Mouse (Mus musculus) ES-E14 (cell line): Measurements from ENCODE around the gene Gdf10. TPM values are rescaled to one million over a fixed set of nuclear protein-coding genes. Genes with fewer than 3 reads are reported as not detected.

Source experiments
- DNase-seq: peaks from one replicate; pipeline ENCODE4 v3.0.0-alpha.2; 2013; ENCODE audit warnings: low read depth, low spot score
- H3K27ac ChIP-seq: 2 replicates; pipeline ENCODE4 v1.5.1; 2012; ENCODE audit warnings: low read depth, mild to moderate bottlenecking, low read length, moderate library complexity, mixed read lengths; ENCODE audit not compliant: poor library complexity, insufficient read depth, severe bottlenecking
- H3K36me3 ChIP-seq: 2 replicates; pipeline ENCODE4 v1.6.1; 2012; ENCODE audit warnings: mild to moderate bottlenecking, low read length, moderate library complexity, mixed read lengths; ENCODE audit not compliant: control insufficient read depth, poor library complexity, insufficient read depth, severe bottlenecking
- H3K4me1 ChIP-seq, 2 experiments: fragments of 150-350 bp in 1 of 2; sonication (generic) in 1 of 2; 2 replicates each; pipeline ENCODE4 v1.6.1; 2012; ENCODE audit warnings: low read length in 2 of 2, mild to moderate bottlenecking in 1 of 2, mixed read lengths in 1 of 2; ENCODE audit not compliant: control insufficient read depth in 2 of 2, insufficient read depth in 2 of 2, poor library complexity in 1 of 2
- H3K4me3 ChIP-seq, 2 experiments: fragments of 150-350 bp in 1 of 2; sonication (generic) in 1 of 2; 2 replicates each; pipeline ENCODE4 v1.5.1; 2012; ENCODE audit warnings: low read length in 2 of 2, low read depth in 1 of 2, mild to moderate bottlenecking in 1 of 2, mixed read lengths in 1 of 2; ENCODE audit not compliant: insufficient read depth in 1 of 2, poor library complexity in 1 of 2, severe bottlenecking in 1 of 2
- H3K9ac ChIP-seq: 2 replicates; pipeline ENCODE4 v1.6.1; 2012; ENCODE audit warnings: low read depth, mild to moderate bottlenecking, low read length, mixed read lengths; ENCODE audit not compliant: poor library complexity, insufficient read depth, severe bottlenecking
- H3K9me3 ChIP-seq: fragments of 150-350 bp; sonication (generic); 2 replicates; pipeline ENCODE4 v1.6.1; 2012; ENCODE audit warnings: low read depth, mild to moderate bottlenecking, low read length; ENCODE audit not compliant: control insufficient read depth, insufficient read depth
- CHD2 ChIP-seq: IDR thresholded peaks from 2 replicates; pipeline ENCODE4 v1.6.1; 2014; ENCODE audit warnings: mild to moderate bottlenecking, low read depth, low read length, inconsistent platforms
- HCFC1 ChIP-seq: IDR thresholded peaks from 2 replicates; pipeline ENCODE4 v1.6.1; 2012; ENCODE audit warnings: low read length, inconsistent platforms, borderline replicate concordance; ENCODE audit not compliant: insufficient read depth
- MAFK ChIP-seq: IDR thresholded peaks from 2 replicates; pipeline ENCODE4 v1.6.1; 2014; ENCODE audit warnings: mild to moderate bottlenecking, low read depth, low read length, inconsistent platforms; ENCODE audit not compliant: insufficient read depth
- ZC3H11A ChIP-seq: IDR thresholded peaks from 2 replicates; pipeline ENCODE4 v1.6.1; 2012; ENCODE audit warnings: low read depth, mild to moderate bottlenecking, inconsistent platforms, low read length, borderline replicate concordance
- ZNF384 ChIP-seq: IDR thresholded peaks from 2 replicates; pipeline ENCODE4 v1.6.1; 2012; ENCODE audit warnings: low read depth, low read length, inconsistent platforms
- in situ Hi-C, 2 experiments: fragments of 600-800 bp; cut with MboI; formaldehyde crosslinking; loops; one replicate each; pipeline ENCODE4 v1.15.1; 2025; ENCODE audit warnings: low sequenced_read_pairs in 2 of 2, inconsistent platforms in 1 of 2; ENCODE audit not compliant: unreplicated experiment in 2 of 2
- total RNA-seq: library from RNA; depleted of rRNA; stranded (reverse); fragments of 300-350 nt; gene quantifications from 2 replicates; pipeline ENCODE4 v1.2.3, GENCODE M21; 2012

Gdf10 gene
- total RNA-seq, 1 experiment: not detected

DNA sequence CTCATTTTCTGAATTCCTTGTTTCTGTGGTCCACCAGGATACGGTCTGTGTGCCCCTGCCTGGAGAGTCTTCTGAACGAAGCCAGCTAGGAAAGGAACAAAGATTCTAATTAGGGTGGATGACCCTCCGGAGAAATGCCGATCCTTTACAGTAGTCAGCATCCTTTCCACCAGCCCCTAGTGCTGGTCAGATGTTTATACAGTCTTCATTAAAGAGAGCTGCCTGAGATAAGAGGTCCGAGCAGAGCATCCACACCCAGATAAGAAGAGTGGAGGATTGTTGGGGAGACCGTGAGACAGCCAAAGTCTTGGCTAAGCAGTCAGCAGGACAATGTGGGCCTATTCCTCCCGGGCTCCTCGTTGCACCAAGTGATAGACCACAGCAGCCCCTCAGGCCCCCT, 17.4 kb downstream of the Gdf10 start, which contains the start of gene Gdf2:
TSS of gene Gdf2 (plus strand) at position 301 of the 400 bp plus-strand sequence.
- no peaks in the 10 kb centered on the region for H3K36me3 ChIP-seq
- H3K4me3 ChIP-seq: no peak within 1 kb of the TSS
- no peak within 1 kb of the TSS for H3K27ac ChIP-seq
- H3K9ac ChIP-seq: no peak within 1 kb of the TSS
- DNase-seq: no peak
- in situ Hi-C loops: loop anchor here in 1 of 2 experiments (25.0 kb wide), 1 partner anchor 253 kb away; no protein-coding TSS in a partner anchor
- H3K9me3 ChIP-seq: no peaks in the 10 kb centered on the region
- TF ChIP-seq HCFC1 (no peak), ZC3H11A (no peak), CHD2 (no peak), MAFK (no peak), ZNF384 (no peak)
- H3K4me1 ChIP-seq: no peaks in the 10 kb centered on the region

DNA sequence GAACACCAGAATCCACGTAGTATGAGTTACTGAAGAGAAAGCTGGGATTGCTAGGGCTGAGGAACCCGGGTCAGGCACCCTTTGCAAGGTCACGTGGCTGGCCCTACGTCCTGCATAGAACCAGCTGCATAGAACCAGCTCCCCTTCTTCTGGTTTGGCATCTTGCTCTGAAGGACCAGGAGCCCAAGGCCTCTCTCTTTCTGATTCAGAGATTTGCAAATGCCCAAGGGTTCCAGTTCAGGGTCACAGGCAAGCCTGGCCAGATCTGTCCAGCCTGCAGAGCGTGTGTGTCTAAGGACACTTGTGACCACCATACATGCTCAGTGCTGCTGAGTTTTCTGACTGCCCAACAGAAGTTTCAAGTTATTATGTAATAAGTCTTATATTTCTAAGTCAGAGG, 18.8 kb downstream of the Gdf10 start:
- DNase-seq: no peak
- Histone ChIP-seq H3K4me3 (no peak overlapping the region), H3K27ac (no peak overlapping the region), H3K9me3 (no peaks in the 10 kb centered on the region), H3K36me3 (no peaks in the 10 kb centered on the region), H3K4me1 (no peaks in the 10 kb centered on the region), H3K9ac (no peak overlapping the region)
- TF ChIP-seq ZC3H11A (no peak), HCFC1 (no peak), CHD2 (no peak), MAFK (no peak), ZNF384 (no peak)
- in situ Hi-C loops: loop anchor here in 1 of 2 experiments (25.0 kb wide), 1 partner anchor 255 kb away; no protein-coding TSS in a partner anchor

DNA sequence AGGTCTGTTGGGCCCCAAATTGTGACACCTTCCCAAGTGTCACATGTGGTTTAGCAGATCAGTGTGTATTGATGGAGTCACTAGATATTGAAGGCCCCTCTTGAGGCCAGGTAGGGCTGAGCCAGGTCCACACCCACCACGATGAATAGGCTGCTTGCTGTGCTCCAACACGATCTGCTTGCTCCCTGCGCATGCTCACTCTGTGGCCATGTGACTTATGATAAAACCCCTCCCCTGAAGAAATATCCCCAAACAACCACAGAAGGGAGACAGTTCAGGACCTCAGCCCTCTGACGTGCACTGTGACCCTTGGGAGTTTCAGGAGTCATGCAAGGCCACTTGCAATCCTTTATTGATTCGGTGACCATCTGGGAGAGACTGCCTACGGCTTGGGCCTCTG, 22.7 kb downstream of the Gdf10 start:
- Histone ChIP-seq H3K27ac (no peak overlapping the region), H3K4me1 (no peaks in the 10 kb centered on the region), H3K36me3 (no peaks in the 10 kb centered on the region), H3K4me3 (no peak overlapping the region), H3K9ac (no peak overlapping the region), H3K9me3 (no peaks in the 10 kb centered on the region)
- no peak for DNase-seq
- TF ChIP-seq CHD2 (no peak), HCFC1 (no peak), ZC3H11A (no peak), ZNF384 (no peak), MAFK (no peak)
- in situ Hi-C loops: loop anchor here in 1 of 2 experiments (25.0 kb wide), 1 partner anchor 259 kb away; no protein-coding TSS in a partner anchor

DNA sequence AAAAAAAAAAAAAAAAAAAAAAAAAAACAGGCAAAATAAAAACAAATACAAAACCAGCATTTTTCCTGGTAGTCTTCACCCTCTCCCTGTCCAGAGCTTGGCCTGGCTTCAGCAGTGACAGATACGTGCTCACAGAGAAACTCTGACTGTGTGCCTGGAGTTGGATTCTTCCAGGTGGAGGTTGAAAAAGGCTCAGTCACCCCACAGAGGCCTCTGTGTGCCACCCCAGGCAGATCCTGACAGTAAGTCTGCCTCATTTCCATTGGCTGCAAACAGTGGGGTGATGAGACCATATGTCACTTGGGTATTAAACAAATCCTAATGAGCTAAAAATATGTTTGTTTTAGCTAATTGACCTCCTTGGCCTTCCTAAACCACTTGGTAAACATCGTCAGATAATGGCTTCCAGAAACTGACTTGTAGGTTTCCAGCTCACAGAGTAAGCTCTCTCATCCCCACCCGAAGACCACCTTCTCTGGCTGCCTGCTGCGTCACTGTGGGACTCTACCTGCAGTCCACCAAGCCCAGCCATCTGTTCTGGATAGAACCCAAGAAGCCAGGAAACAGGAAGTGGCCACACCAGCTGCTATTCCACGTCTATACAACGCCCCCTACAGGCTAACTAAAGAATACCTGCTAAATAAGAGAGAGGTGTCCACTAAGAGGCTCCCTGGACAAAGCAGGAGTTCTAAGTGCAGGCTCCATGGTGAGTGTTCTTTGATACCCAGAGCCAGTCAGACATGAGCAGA, 29.0 kb downstream of the Gdf10 start:
- TF ChIP-seq HCFC1 (no peak), CHD2 (no peak), ZC3H11A (no peak), MAFK (no peak), ZNF384 (no peak)
- Histone ChIP-seq H3K27ac (no peak overlapping the region), H3K9me3 (no peaks in the 10 kb centered on the region), H3K9ac (no peak overlapping the region), H3K4me3 (no peak overlapping the region), H3K4me1 (no peaks in the 10 kb centered on the region), H3K36me3 (no peaks in the 10 kb centered on the region)
- DNase-seq: no peak
- in situ Hi-C loops: no loop called here
